ENCODE assay signal across 9 mouse cellular contexts in genomic region chr5:53049046-53049445, GRCm38 (mm10). TPM values are rescaled to one million over a fixed set of nuclear protein-coding genes. Genes with fewer than 3 reads are reported as not detected.
DNase-seq lines count a peak whose midpoint lies in the region; ATAC-seq and TF ChIP-seq lines count a peak whose summit lies in the region.
"Had no signal": no experiment of that assay in that cellular context is flagged by ENCODE, and none has a peak within 500 bp of the region (broad histone marks: within the 10 kb centered on the region; RNA-seq: fewer than 3 reads in every experiment).

No protein-coding gene starts in this region.

- DNase-seq in cerebellum, postnatal 10 days: peak; percentile 37 to 45
- DNase-seq in cerebellum, adult 9-10 months: no peak
- DNase-seq in embryo, embryonic 10.5 days (ENCODE audit: low spot score): peak; percentile 12
- no peak for DNase-seq in liver, embryonic 14.5 days (ENCODE audit: low read depth in 3 of 3, low spot score in 3 of 3)
- no peak for DNase-seq in left cerebral cortex, adult 18-20 months (ENCODE audit: low spot score in 2 of 2)
- no peak for DNase-seq in c-Kit-positive CD71-positive TER-119-positive erythroid progenitor cells, embryonic 14.5 days (ENCODE audit: low spot score)

- peak overlapping the region; percentile 74 for H3K4me2 ChIP-seq in intestine, embryonic 15.5 days (replicated peaks)
- peak overlapping the region; percentile 46 for H3K4me2 ChIP-seq in liver, embryonic 14.5 days (ENCODE audit: low read depth)
- H3K4me2 ChIP-seq in neural tube, embryonic 13.5 days: peak overlapping the region; percentile 65

- 0 out of 2 replicates have a peak overlapping the region, but pooled peaks have one; percentile 17 for H3K27ac ChIP-seq in intestine, embryonic 15.5 days
- H3K27ac ChIP-seq in liver, embryonic 14.5 days: no peak overlapping the region
- H3K27ac ChIP-seq in neural tube, embryonic 13.5 days (replicated peaks): no peak overlapping the region

- TF ChIP-seq CTCF in liver, embryonic 14.5 days (IDR thresholded peaks at IDR 0.05; ENCODE audit: low read depth): no peak

- TF ChIP-seq EP300 in liver, embryonic 14.5 days (IDR thresholded peaks at IDR 0.05; ENCODE audit: low read depth): no peak

- peaks cover 15% of the 10 kb centered on the region for H3K27me3 ChIP-seq in intestine, embryonic 15.5 days (replicated peaks)
- peaks cover 7% of the 10 kb centered on the region for H3K27me3 ChIP-seq in liver, embryonic 14.5 days (ENCODE audit: control insufficient read depth, insufficient read depth, low read length)
- H3K27me3 ChIP-seq in neural tube, embryonic 13.5 days: peaks cover 34% of the 10 kb centered on the region

- WGBS in intestine, embryonic 15.5 days: 2% methylated on average over 39 of the region's 39 CpGs
- WGBS in liver, embryonic 14.5 days (ENCODE audit: insufficient replicate concordance): 6% methylated on average over 39 of the region's 39 CpGs
- 2% methylated on average over 39 of the region's 39 CpGs for WGBS in neural tube, embryonic 13.5 days

- no peaks in the 10 kb centered on the region for H3K36me3 ChIP-seq in intestine, embryonic 15.5 days
- no peaks in the 10 kb centered on the region for H3K36me3 ChIP-seq in liver, embryonic 14.5 days (replicated peaks; ENCODE audit: control insufficient read depth, insufficient read depth, low read depth)
- H3K36me3 ChIP-seq in neural tube, embryonic 13.5 days: no peaks in the 10 kb centered on the region

- H3K4me1 ChIP-seq in intestine, embryonic 15.5 days (replicated peaks): peaks cover 5% of the 10 kb centered on the region; the same call in 1 of the 2 replicates
- no peaks in the 10 kb centered on the region for H3K4me1 ChIP-seq in liver, embryonic 14.5 days (replicated peaks; ENCODE audit: control insufficient read depth in 2 of 2, insufficient read depth in 2 of 2, low read length in 1 of 2)
- peaks cover 9% of the 10 kb centered on the region for H3K4me1 ChIP-seq in neural tube, embryonic 13.5 days (replicated peaks)

- H3K4me3 ChIP-seq in intestine, embryonic 15.5 days (replicated peaks): peak overlapping the region; percentile 37
- H3K4me3 ChIP-seq in liver, embryonic 14.5 days (ENCODE audit: insufficient read depth in 1 of 2, low read depth in 2 of 2, low read length in 2 of 2): no peak overlapping the region
- H3K4me3 ChIP-seq in neural tube, embryonic 13.5 days: peak overlapping the region; percentile 38

- peak; percentile 87 for ATAC-seq in intestine, embryonic 15.5 days
- ATAC-seq in liver, embryonic 14.5 days (ENCODE audit: insufficient read depth): peak; percentile 39; the same call in 1 of the 2 replicates
- peak; percentile 61; the same call in 1 of the 2 replicates for ATAC-seq in neural tube, embryonic 13.5 days (ENCODE audit: low read depth)

- H3K9me3 ChIP-seq in intestine, embryonic 15.5 days: no peaks in the 10 kb centered on the region
- no peaks in the 10 kb centered on the region for H3K9me3 ChIP-seq in liver, embryonic 14.5 days (ENCODE audit: control insufficient read depth, low read length)
- H3K9me3 ChIP-seq in neural tube, embryonic 13.5 days: no peaks in the 10 kb centered on the region

- peak overlapping the region; percentile 48 for H3K9ac ChIP-seq in intestine, embryonic 15.5 days
- H3K9ac ChIP-seq in liver, embryonic 14.5 days (replicated peaks): no peak overlapping the region
- peak overlapping the region; percentile 45 for H3K9ac ChIP-seq in neural tube, embryonic 13.5 days

RNA-seq across cellular contexts. Expression of gene Slc34a2, which starts 11.2 kb away (rescaled TPM):
- 16.3 and 18.3 TPM in 2 replicates for polyA plus RNA-seq in intestine, embryonic 15.5 days (2015; fragmentation: Nextera tagmentation; extraction: Ambion mirVana)
- 0.01 and 0.02 TPM in 2 replicates for polyA plus RNA-seq in liver, embryonic 14.5 days (2012; rRNA removed)
- polyA plus RNA-seq in liver, embryonic 14.5 days (2014; fragmentation: Nextera tagmentation; extraction: Ambion mirVana): not detected in 2 replicates
- 0.10 and 0.11 TPM in 2 replicates for polyA plus RNA-seq in neural tube, embryonic 13.5 days (2015; fragmentation: Nextera tagmentation; extraction: Ambion mirVana)
- under 1 TPM; 0.07 to 0.23 TPM for total RNA-seq in left cerebral cortex, adult 18-20 months (2021)
- polyA plus RNA-seq: spleen, adult 2 months had no signal

Comparison
In these comparisons a context has a peak if more than half of its experiments do, and no peak if none do; other contexts are left out.
1. DNase-seq: peak in cerebellum, postnatal 10 days (2 of 2) and embryo, embryonic 10.5 days (single experiment); none in cerebellum, adult 9-10 months (single experiment), liver, embryonic 14.5 days (0 of 3), left cerebral cortex, adult 18-20 months (0 of 2) and c-Kit-positive CD71-positive TER-119-positive erythroid progenitor cells, embryonic 14.5 days (single experiment).
2. H3K4me3 ChIP-seq: peak in intestine, embryonic 15.5 days (single experiment) and neural tube, embryonic 13.5 days (single experiment); none in liver, embryonic 14.5 days (0 of 2).
3. RNA of gene Slc34a2, which starts 11.2 kb away (polyA plus RNA-seq): 16.3 to 18.3 TPM in intestine, embryonic 15.5 days; 0.10 to 0.11 TPM in neural tube, embryonic 13.5 days and 0.01 to 0.02 TPM in liver, embryonic 14.5 days; every median in the first group is over 10 times any median in the second.
4. Peak in every context shown above with its lines, with median percentiles within 50 percentile points of each other: ATAC-seq and H3K4me2 ChIP-seq.